Mouse (Mus musculus) inflammation-experienced regulatory T-cells, adult 6 months (primary cell): Measurements from ENCODE around the gene Acaca. TPM values are rescaled to one million over a fixed set of nuclear protein-coding genes. Genes with fewer than 3 reads are reported as not detected.

ENCODE experiments used
- ATAC-seq: one replicate; pipeline ENCODE4 v1.8.0; 2017
- polyA plus RNA-seq, 3 experiments: library from polyadenylated mRNA; unstranded; fragments of 100-300 nt; shearing (Covaris generic); gene quantifications; one replicate each; pipeline ENCODE4 v1.2.1; 2017

The Acaca gene
- polyA plus RNA-seq, 3 experiments from 2014 or later, result 3.5 to 4.9 (median 4.8) TPM

DNA sequence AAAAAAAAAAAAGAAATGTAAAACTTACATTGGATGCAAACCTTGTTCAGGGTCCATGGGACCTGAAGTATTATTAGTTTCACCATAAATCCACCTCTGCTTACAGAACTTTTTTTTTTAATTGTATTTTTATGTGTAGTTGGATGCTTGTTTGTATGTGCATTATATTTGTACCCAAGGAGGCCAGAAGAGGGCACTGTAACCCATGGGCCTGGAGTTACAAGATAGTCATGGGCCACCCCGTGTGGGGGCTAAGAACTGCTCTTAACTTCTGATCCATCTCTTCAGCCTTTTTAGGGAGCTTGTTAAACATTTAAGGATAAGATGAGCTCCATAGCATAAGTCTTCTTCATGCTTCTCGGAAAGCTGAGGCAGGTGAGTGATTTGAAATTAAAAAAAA, 21.4 kb downstream of the Acaca start:
- ATAC-seq, result no peak

- no peak for ATAC-seq
These were observed 27.2 kb downstream of the Acaca start for GRCm38 (mm10) chr11:84156535-84157262.

GRCm38 (mm10) chr11:84164123-84164522, 34.7 kb downstream of the Acaca start:
- ATAC-seq, result no peak

DNA sequence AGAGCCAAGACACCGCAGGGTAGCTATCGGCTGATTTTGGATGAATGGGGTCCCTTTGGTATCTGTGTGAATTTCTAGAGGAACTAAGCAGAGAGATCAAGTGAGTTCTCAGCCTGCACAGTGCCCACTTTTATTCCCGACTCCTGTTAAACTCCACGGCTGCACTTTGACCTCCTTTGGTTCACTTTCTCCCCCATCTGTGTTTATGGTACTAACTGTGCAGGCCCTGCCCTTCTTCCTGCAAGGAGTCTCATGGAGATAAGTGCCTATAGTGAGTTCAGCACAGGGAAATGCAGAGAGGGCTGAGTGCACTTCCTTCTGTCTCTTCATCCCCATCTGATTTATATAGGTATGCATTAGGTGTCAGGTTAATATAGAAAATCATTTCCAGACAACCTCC, 35.1 kb downstream of the Acaca start:
- ATAC-seq, result no peak

DNA sequence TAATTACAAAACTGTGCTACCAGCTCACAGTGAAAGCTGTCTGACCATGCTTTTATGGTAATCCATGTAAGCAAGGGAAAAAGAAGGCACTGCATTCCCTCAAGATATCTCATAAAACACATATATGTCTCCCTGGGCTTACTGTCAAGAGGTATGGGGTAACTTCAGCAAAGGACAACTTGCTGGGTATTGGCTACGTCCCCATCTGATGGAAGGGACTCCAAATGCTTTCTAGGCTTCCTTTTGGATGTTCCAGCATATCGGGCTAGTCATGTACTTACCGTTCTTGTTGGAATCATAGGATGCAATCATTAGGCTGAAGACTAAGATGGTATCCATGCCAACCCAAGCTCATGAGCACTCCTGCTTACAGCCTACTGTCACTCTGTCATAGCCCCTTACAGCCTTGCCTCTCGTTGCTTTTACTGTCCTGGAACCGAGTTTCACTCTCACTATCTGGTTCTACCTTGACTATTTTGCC, 37.6 kb downstream of the Acaca start, which contains the start of gene Gm11437:
Gene Gm11437, minus strand, starts transcription at position 431 of the 481 bp plus-strand sequence.
- no peak for ATAC-seq

- no peak for ATAC-seq
These were observed 39.3 kb downstream of the Acaca start for GRCm38 (mm10) chr11:84168701-84169288.

- no peak for ATAC-seq
These were observed 43.3 kb downstream of the Acaca start for GRCm38 (mm10) chr11:84172539-84173435.

GRCm38 (mm10) chr11:84178571-84178970, 49.1 kb downstream of the Acaca start:
- ATAC-seq, result no peak

DNA sequence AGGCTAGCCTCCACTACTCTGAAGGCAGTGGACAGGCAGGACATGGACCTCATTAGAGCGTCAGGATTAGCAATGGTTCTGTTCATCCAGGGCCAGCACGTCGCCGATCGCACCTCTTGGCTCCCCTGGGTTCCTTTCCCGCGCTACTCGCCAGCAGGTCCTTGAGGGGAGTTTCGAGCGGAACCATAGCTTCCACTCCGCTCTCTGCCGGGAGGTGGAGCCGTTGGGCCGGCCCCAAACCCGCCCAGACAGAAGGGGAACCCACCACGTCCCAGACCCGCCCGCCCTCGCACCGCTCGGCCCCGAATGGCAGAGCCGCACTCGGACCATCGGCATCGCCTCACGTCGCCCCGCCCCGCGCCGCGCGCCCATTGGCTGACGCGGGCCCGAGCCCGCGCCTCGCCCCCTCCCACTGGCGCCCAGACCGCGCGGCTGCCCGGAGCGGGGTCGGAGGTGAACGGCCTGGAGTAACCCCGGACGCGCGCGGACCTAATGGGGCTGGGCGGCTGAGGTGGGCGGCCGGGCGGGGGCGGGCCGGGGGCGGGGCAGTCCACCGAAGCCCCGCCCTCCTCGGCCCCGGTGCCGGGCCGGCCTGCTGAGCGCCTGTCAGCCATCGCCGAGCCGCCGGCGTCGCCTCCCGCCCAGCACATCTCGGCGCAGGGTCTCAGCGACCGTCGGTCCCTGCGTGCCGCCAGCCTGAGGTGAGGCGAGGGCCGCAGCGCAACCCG, 49.9 kb downstream of the Acaca start:
- peak; percentile 72 for ATAC-seq

DNA sequence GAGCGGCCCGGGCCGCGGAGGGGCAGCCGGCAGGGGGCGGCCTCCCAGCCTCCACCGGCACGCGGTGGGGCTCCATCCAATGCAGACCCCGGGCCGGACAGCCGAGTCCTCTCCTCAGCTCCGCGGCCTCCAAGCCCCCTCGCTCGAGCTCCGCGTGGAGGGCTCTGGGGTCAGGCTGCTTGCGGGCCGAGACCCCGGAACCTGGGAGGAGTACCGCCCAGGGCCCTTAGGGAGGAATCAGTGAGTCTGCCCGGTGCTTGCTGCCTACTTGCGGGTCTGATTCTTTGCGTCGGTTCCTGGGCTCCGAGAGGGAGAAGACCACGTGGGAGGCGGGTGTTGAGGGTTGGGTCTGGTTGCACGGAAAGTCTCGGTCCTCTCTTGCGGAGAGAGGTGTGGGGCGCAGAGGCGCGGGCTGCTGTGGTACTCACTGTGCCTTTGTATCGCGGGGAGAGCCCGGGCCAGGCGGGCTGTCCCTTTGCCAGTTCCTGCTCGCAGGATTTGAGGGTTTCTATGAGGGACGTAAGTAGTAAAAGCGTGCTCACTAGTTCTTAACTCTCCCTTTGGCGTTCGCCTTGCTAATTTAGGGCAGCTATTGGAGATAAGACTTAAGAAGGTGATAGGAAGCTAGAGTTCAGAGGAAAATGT, 50.6 kb downstream of the Acaca start:
- peak; percentile 71 for ATAC-seq

DNA sequence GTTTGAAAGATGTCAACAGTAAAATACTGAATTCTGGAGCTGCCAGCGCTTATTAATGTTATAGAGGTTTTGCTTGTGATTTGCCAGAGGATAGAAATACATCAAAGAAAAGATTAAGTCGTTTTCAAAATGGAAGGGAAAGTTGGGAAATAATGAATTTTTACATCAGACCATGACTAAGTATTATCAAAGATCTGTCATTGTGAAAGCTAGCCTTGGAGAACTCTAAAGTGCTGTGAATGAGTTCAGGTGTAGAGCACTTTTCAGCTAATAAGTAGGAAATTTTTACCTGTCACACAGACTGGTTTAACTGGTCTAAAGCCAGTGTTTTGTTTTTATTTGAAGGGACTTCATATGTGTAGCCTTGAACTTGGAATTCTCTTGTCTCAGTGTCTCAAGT, 51.8 kb downstream of the Acaca start:
- ATAC-seq, result no peak

GRCm38 (mm10) chr11:84188530-84188929, 59.1 kb downstream of the Acaca start:
- no peak for ATAC-seq

DNA sequence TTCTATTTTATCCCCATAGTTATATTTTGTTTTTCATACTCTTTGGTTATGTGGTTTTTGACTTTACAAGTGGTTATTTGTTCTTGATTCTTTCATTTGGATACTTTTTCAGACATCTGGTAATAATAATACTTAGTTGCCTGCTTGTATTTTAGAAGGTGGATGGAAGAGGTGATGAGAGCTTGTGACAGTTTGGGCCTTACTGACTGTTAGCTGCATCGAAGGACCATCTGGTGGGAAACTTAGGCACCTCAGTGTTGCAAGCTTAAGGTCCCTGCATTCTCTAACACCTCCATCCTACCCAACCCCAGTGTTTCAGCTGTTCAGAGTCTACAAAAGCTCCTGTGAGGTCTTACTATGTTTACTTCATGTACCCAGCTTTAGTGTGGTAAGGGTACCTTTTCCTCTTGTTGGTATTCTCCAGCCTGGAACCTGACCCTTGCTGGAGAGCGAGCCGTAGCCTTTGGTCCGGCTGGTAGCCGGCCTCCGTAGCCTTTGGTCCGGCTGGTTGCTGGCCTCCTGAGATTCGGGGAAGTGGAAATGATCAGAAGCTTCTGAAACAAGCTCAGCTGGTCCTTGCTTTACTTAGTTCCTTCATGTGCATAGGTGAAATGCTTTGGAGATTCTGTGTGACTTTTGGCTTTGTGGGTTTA, 61.2 kb downstream of the Acaca start:
- no peak for ATAC-seq

- no peak for ATAC-seq
These were observed 63.8 kb downstream of the Acaca start for GRCm38 (mm10) chr11:84193249-84193648.

GRCm38 (mm10) chr11:84194751-84195150, 65.3 kb downstream of the Acaca start:
- no peak for ATAC-seq

DNA sequence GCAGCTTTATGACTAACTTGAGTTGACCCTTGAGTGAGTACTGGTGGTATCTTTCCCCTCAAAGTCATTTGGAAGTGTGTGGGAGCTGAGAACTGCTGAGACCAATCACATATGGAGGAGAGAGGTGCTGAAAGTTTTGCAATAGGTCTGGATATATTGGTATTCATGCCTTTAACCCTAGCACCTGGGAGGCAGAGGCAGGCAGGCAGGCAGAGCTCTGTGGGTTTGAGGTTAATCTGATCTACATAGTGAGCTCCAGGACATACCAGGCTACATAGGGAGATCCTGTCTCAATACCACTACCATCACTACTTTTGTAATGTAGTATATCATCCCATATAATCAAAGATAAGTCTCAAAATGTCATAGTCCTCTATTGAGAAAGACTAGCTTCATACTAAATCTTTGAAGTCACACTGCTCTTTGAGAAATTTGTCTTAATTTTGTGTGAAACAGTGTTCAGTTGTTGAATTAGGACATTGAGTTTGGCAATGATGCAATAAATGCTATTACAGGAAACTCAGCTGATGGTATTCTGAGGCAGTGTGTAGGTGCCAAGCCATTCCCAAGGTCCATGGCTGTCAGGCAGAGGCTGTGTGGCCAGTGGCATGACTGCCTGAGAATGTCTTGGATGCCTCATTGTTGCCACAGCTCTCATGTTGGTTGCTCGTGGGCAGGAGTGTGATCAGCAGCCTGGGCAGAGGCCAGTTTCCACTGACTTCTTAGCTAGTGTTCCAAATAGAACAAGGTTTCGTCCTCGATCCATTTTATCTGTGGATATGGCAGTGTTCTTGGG, 68.3 kb downstream of the Acaca start:
- ATAC-seq, result no peak

- ATAC-seq, result no peak
These were observed 76.3 kb downstream of the Acaca start for GRCm38 (mm10) chr11:84205776-84206175.

- ATAC-seq, result no peak
These were observed 81.4 kb downstream of the Acaca start for GRCm38 (mm10) chr11:84210876-84211275.

DNA sequence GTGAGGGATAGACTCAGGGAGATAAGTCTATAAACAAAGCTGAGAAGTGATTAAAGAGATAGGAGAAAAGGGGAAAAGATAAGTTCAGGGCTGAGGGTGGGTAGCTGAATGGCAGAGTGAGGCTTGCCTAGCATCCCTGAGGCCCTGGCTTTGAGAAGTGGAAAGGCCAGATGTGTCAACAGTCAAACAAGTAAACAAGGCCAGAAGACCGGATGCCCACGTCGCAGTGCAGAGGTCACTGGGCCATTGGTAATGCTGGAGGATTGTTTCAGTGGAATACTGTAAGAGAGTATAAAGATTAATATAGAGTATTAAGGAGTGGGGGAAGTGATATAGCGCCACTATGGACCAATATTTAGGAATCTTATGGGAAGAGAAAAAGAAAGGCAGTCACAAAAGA, 89.5 kb downstream of the Acaca start:
- ATAC-seq, result no peak

DNA sequence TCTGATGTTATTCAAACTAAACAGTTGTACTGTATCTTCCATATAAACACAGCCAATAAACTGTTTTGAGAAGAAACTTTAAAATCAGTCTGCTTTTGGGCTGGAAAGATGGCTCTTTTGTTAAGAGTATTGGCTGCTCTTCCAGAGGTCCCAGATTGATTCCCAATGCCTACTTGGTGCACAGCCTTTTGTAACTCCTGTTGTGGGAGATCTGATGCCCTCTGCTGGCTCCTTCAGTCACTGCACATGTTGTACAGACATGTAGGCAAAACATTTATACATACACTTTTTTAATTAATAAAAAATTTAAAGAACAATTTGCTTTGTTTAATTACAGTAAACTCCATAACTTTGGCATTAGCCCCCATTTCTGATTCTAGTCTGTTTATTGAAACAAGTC, 114.1 kb downstream of the Acaca start:
- ATAC-seq, result no peak

DNA sequence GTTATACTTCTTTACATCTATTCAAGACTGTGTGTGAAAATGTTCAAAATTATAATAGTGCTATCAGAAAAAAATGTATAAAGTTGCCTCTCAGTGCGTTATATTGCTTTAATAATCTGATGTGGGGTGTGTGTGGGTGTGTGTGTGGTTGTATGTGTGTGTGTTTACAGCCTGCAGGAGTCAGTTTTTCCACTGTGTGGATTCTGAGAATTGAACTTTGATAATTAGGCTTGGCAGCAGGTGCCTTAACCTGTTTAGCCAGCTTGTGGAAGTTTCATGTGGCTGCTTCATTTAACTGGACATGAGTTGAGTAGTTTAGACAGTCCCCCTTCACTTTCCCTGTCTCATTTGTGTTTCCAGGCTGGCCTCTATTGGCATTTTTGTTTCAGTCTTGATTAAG, 117.9 kb downstream of the Acaca start:
- ATAC-seq, result no peak
